Mouse (Mus musculus) liver, embryonic 15.5 days (tissue): ENCODE measurements around the gene Mtmr1. TPM values are rescaled to one million over a fixed set of nuclear protein-coding genes. Genes with fewer than 3 reads are reported as not detected.

Experiments
- ATAC-seq: fragments of 200-750 bp; cut with Nextera tagmentation; 2 replicates; pipeline ENCODE4 v1.8.0; 2017; ENCODE audit warnings: moderate number of reproducible peaks, mild to moderate bottlenecking, moderate library complexity; ENCODE audit not compliant: insufficient read depth
- H3K27ac ChIP-seq: fragments of 300-500 bp; sonication (generic); replicated peaks from 2 replicates; pipeline ENCODE4 v1.5.1; 2015; ENCODE audit warnings: mild to moderate bottlenecking, inconsistent platforms
- H3K27me3 ChIP-seq: fragments of 300-500 bp; sonication (generic); 2 replicates; pipeline ENCODE4 v1.6.1; 2015; ENCODE audit warnings: mild to moderate bottlenecking, inconsistent platforms
- H3K36me3 ChIP-seq: fragments of 300-500 bp; sonication (generic); replicated peaks from 2 replicates; pipeline ENCODE4 v1.6.1; 2015; ENCODE audit warnings: moderate library complexity, mild to moderate bottlenecking, inconsistent platforms
- H3K4me1 ChIP-seq: fragments of 300-500 bp; sonication (generic); replicated peaks from 2 replicates; pipeline ENCODE4 v1.6.1; 2015; ENCODE audit warnings: inconsistent platforms
- H3K4me2 ChIP-seq: fragments of 300-500 bp; sonication (generic); 2 replicates; pipeline ENCODE4 v1.6.1; 2015; ENCODE audit warnings: moderate library complexity, mild to moderate bottlenecking, inconsistent platforms
- H3K4me3 ChIP-seq: fragments of 300-500 bp; sonication (generic); replicated peaks from 2 replicates; pipeline ENCODE4 v1.5.1; 2015; ENCODE audit warnings: mild to moderate bottlenecking, inconsistent platforms
- H3K9ac ChIP-seq: fragments of 300-500 bp; sonication (generic); 2 replicates; pipeline ENCODE4 v1.6.1; 2015; ENCODE audit warnings: moderate library complexity, mild to moderate bottlenecking, inconsistent platforms
- H3K9me3 ChIP-seq: fragments of 300-500 bp; sonication (generic); replicated peaks from 2 replicates; pipeline ENCODE4 v1.6.1; 2016; ENCODE audit warnings: inconsistent platforms
- WGBS: fragments of 180-500 bp; shearing (Covaris S2); methylation state at CpG from one replicate; pipeline ENCODE4 v1.1.7; 2015; ENCODE audit warnings: mixed read lengths; ENCODE audit not compliant: insufficient replicate concordance; 5-methylcytosine and 5-hydroxymethylcytosine counted together
- polyA plus RNA-seq: library from polyadenylated mRNA; unstranded; fragments of >200 nt; fragmentation: Nextera tagmentation; extraction: Ambion mirVana; gene quantifications from 2 replicates; pipeline ENCODE4 v1.2.1, GENCODE M21; 2015

The Mtmr1 gene
- polyA plus RNA-seq, 1 experiment from 2014 or later: 4.8 TPM

DNA sequence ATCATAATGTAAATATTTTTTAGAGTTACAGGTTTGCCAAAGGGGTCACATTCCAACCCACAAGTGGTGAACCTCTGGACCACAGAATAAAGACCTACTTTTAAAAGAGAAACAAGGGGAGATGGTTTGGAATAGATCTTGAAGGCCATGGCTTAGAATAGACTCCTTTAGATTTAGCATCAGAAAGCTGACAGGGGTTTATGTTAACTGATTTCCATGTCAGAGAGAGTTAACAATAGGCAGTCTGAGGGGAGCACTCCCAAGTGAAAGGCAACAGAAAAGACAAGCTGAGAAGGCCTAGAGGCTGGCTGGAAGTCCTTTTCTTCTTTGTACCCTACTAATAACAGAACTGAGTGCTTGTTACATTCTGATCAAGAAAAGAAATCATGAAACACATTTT lies 41.7 kb downstream of the Mtmr1 start:
- no peak overlapping the region for H3K27ac ChIP-seq
- no peaks in the 10 kb centered on the region for H3K27me3 ChIP-seq
- H3K36me3 ChIP-seq: 0 out of 2 replicates have a peak, but pooled peaks cover 4% of the 10 kb centered on the region
- no peaks in the 10 kb centered on the region for H3K4me1 ChIP-seq
- no peaks in the 10 kb centered on the region for H3K9me3 ChIP-seq
- no peak overlapping the region for H3K4me3 ChIP-seq
- H3K9ac ChIP-seq: no peak overlapping the region
- no peak for ATAC-seq
- H3K4me2 ChIP-seq: no peak overlapping the region

DNA sequence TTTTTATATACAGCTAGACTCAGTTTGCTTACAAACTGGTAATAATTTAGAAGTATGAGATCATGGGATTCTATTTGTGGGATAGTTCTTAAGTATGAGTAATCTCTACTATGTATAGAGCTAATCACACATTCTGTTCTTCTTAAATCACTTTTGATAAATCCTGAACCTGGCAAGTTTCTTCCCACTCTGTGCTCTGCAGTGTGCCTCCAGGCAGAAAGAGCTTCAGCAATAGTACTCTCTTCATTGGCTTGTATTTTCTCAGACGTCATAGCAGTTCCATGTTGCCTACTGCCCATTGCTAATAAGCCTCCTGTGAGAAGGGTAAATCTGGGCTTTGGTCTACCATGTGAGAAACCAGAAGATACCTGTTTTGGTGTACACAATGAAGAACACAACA lies 43.8 kb downstream of the Mtmr1 start:
- no peaks in the 10 kb centered on the region for H3K27me3 ChIP-seq
- H3K4me2 ChIP-seq: no peak overlapping the region
- no peaks in the 10 kb centered on the region for H3K4me1 ChIP-seq
- ATAC-seq: no peak
- no peaks in the 10 kb centered on the region for H3K36me3 ChIP-seq
- no peaks in the 10 kb centered on the region for H3K9me3 ChIP-seq
- no peak overlapping the region for H3K4me3 ChIP-seq
- no peak overlapping the region for H3K27ac ChIP-seq
- H3K9ac ChIP-seq: no peak overlapping the region
- WGBS: 61% methylated on average over 1 of the region's 1 CpGs

DNA sequence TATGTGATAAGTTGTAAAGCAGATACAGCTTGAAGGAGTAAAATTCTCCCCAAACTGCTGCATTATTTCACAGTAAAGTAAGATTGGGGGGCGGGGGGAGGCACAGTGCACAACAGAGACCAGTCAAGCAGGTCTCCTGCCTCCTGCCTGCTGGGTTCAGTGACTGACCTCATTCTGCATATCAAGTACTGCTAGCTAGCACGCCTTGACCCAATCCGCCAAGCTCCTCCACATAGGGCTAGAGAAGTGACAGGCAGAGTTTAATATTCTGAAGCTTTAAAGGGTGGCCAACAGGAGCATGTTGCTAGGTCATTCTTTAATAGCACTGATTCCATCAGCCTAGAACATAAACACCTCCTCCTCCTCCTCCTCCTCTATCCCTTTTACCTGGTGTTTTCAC lies 48.2 kb downstream of the Mtmr1 start:
- WGBS: 74% methylated on average over 3 of the region's 3 CpGs
- H3K4me1 ChIP-seq: no peaks in the 10 kb centered on the region
- ATAC-seq: no peak

DNA sequence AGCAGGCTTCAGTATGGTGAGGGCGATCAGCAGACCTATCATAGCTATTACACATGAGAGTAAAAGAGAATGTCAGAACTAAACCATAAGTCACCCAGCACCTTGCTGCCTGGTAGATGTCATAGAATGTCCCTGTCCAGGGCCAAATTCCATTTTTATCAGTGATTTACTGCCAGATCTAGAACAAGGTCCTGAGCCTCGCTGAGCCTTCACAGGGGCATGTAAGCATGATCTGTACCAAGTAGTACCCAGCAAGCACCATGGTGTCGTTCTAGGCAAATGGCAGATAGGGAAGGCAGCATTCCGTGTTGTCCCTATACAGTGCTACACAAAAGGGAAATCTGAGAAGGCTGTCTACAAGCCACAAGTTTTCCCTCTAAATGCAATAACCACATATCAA lies 49.1 kb downstream of the Mtmr1 start:
- no peaks in the 10 kb centered on the region for H3K9me3 ChIP-seq
- H3K36me3 ChIP-seq: no peaks in the 10 kb centered on the region
- ATAC-seq: no peak
- no peak overlapping the region for H3K4me3 ChIP-seq
- H3K4me1 ChIP-seq: no peaks in the 10 kb centered on the region
- no peak overlapping the region for H3K9ac ChIP-seq
- no peak overlapping the region for H3K27ac ChIP-seq
- WGBS: 70% methylated on average over 4 of the region's 4 CpGs
- no peak overlapping the region for H3K4me2 ChIP-seq
- no peaks in the 10 kb centered on the region for H3K27me3 ChIP-seq

More for the DNA sequence above, 48.2 kb downstream of the Mtmr1 start:
- Histone ChIP-seq H3K9ac (no peak overlapping the region), H3K36me3 (no peaks in the 10 kb centered on the region), H3K27me3 (no peaks in the 10 kb centered on the region), H3K4me3 (no peak overlapping the region), H3K4me2 (no peak overlapping the region), H3K27ac (no peak overlapping the region), H3K9me3 (no peaks in the 10 kb centered on the region)

DNA sequence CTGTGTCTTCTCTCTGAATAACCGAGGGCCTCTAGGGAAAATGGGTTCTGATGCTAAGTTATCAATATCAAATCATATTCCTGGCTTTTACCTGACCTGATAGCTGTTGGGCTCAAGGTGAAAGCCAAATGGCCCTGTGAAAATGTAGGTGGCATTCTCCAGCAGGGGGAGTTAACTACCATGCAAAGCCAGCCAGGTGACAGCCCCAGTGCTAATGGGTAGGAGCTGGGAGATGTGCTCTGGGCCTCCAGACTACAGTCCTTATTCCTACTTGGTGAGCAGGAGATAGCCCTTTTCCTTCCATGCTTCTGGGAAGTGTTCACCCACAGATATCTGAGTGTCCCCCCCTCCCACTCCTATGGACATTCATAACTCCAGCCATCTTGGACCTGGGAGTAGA lies 60.3 kb downstream of the Mtmr1 start:
- Histone ChIP-seq H3K9ac (no peak overlapping the region), H3K27me3 (no peaks in the 10 kb centered on the region), H3K27ac (no peak overlapping the region), H3K9me3 (no peaks in the 10 kb centered on the region), H3K4me2 (no peak overlapping the region), H3K4me1 (peaks cover 10% of the 10 kb centered on the region), H3K4me3 (no peak overlapping the region), H3K36me3 (0 out of 2 replicates have a peak, but pooled peaks cover 3% of the 10 kb centered on the region)
- ATAC-seq: no peak
- 50% methylated on average over 1 of the region's 1 CpGs for WGBS

DNA sequence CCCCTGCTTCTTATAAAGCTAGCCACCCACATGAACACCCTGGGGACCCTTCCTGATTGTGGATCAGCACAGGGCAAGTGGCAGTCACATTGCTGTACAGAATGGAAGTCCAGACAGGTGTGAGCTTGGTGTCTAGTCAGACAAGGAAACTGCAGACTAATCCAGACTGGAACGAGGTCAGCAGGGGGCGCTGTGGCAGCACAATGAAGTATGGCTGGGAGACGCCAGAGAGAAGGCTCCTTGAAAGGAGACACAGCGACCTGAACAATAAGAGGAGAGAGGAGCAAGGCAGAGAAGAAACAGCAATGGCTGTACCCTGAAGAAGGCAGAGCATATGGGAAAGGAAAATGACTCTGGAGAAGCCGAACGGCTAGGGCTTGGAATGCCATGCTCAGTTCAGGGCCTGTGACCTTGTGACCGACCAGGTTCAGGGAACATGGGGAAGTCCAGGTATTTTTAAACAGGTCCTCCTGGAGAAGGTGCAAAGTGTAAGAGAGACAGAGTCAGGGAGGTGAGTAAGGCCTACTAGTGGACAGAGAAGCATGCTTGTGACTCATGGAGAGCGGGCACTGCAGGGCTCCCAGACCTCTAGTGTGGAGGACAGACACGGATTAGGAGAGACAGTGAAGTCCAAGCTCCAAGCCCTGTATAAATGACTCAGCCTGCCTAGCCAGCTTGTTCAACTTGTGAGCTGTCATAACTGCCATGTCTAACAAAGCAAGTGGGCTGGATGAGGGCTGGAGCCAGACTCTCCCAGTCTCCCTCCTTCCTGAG lies 61.4 kb downstream of the Mtmr1 start:
- Histone ChIP-seq H3K4me3 (no peak overlapping the region), H3K36me3 (0 out of 2 replicates have a peak, but pooled peaks cover 3% of the 10 kb centered on the region), H3K27ac (no peak overlapping the region), H3K9me3 (no peaks in the 10 kb centered on the region), H3K9ac (no peak overlapping the region), H3K4me1 (peaks cover 10% of the 10 kb centered on the region), H3K4me2 (no peak overlapping the region), H3K27me3 (no peaks in the 10 kb centered on the region)
- WGBS: 47% methylated on average over 9 of the region's 9 CpGs
- ATAC-seq: peak; percentile 22; the same call in 1 of the 2 replicates

DNA sequence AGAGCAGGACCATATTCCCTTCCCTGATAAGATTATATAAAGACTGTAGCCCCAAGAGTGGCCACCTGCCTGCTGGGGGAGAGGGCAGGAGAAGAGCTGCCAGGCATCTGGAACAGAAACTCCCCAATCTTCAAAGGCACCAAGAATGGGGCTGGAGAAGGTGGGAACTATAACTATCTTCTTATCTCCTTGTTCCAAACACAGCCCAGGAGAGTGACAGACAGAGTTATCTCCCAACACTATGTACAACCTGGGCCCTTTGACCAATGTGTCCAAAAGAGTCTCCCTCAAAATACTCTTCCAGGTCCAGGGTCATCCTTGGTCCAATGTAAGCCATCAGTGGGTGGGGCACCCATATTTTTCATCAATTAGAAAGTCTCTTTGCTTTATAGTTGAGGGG lies 62.9 kb downstream of the Mtmr1 start:
- ATAC-seq: peak; percentile 18
- no peaks in the 10 kb centered on the region for H3K27me3 ChIP-seq
- no peak overlapping the region for H3K27ac ChIP-seq
- no peak overlapping the region for H3K9ac ChIP-seq
- H3K4me1 ChIP-seq: peaks cover 13% of the 10 kb centered on the region
- no peaks in the 10 kb centered on the region for H3K9me3 ChIP-seq
- H3K36me3 ChIP-seq: no peaks in the 10 kb centered on the region
- H3K4me2 ChIP-seq: no peak overlapping the region
- H3K4me3 ChIP-seq: no peak overlapping the region

DNA sequence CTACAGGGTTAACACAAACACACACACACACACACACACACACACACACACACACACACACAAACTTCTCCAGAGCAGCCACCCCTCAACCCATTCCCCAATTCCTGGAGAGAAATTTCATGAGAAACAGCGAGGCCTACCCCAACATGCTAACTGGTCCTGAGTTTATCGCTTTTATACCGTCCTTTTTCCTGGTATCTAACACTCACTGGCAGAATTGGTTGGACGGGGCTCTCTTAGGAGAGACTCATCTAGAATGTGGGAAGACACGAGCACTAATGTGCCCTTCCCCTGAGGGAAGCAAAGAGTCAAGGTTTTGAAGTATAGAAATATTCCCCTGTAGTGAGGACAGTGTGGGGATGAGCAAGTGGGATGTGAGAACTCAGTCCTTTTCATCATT lies 66.3 kb downstream of the Mtmr1 start:
- ATAC-seq: no peak
- H3K27me3 ChIP-seq: no peaks in the 10 kb centered on the region
- no peak overlapping the region for H3K4me3 ChIP-seq
- H3K4me1 ChIP-seq: peaks cover 12% of the 10 kb centered on the region
- no peak overlapping the region for H3K4me2 ChIP-seq
- no peaks in the 10 kb centered on the region for H3K9me3 ChIP-seq
- no peaks in the 10 kb centered on the region for H3K36me3 ChIP-seq
- H3K9ac ChIP-seq: no peak overlapping the region
- H3K27ac ChIP-seq: no peak overlapping the region
- 63% methylated on average over 5 of the region's 5 CpGs for WGBS

DNA sequence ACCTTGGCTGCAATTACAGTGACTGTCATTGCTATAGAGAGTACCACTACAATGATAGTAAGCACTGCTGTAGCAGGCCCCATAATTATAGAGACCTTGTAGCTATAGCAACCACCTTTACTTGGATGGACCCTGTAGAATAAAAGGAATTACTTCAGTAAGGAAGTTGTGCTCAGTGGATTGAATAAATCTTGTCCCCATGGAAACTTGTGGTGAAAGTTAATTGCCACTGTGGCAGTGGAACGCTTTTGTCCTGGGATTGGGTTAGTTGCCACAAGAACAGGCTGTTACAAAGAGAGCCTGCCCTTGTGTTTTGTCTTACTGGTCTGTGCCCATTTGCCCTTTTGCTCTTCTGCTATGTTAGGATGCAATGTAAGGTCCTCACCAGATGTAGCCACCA lies 69.9 kb downstream of the Mtmr1 start:
- Histone ChIP-seq H3K4me3 (no peak overlapping the region), H3K4me2 (no peak overlapping the region), H3K9ac (no peak overlapping the region), H3K27ac (no peak overlapping the region), H3K4me1 (0 out of 2 replicates have a peak, but pooled peaks cover 2% of the 10 kb centered on the region), H3K27me3 (no peaks in the 10 kb centered on the region), H3K9me3 (no peaks in the 10 kb centered on the region), H3K36me3 (no peaks in the 10 kb centered on the region)
- no peak for ATAC-seq
- WGBS: 88% methylated on average over 1 of the region's 1 CpGs

DNA sequence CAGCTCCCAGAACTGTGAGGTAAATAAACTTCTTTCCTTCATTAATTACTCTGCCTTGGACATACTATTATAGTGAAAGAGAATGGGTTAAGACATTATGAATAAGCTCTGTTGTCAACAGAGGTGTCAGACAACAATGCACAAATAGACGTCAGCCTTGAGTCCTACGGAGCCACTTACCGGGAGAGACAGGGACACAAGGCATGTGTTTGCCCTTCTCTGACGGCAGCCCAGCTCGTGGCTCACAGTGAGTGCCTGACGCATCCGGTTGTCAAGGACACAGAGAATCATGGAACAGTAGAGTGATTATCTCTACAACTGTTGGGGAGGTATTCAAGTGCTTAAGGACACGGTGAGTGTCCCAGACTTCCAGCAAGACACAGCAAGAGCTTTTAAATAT lies 70.3 kb downstream of the Mtmr1 start:
- Histone ChIP-seq H3K9me3 (no peaks in the 10 kb centered on the region), H3K4me2 (no peak overlapping the region), H3K4me3 (no peak overlapping the region), H3K27ac (no peak overlapping the region), H3K4me1 (0 out of 2 replicates have a peak, but pooled peaks cover 2% of the 10 kb centered on the region), H3K9ac (no peak overlapping the region), H3K27me3 (no peaks in the 10 kb centered on the region), H3K36me3 (no peaks in the 10 kb centered on the region)
- 77% methylated on average over 8 of the region's 8 CpGs for WGBS
- no peak for ATAC-seq

DNA sequence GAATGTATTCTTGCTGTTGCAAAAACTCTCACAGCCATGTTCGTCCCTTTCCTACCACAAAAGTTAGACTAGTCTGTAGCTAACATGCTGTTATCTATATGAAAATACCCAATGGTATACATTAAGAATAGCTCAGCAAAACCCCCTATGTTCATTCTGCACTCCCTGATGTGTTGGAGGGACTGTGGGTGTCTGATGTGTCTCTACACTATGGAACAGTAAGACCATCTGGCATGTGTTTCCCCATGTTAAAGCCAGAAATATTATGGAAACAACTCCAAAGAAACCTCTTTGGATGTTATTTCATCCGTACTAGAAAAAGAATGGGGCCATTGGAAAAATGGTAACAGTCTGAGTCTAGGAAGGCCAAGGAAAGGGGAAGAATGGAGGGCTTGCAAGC lies 71.0 kb downstream of the Mtmr1 start:
- 0 out of 2 replicates have a peak, but pooled peaks cover 2% of the 10 kb centered on the region for H3K4me1 ChIP-seq
- H3K9ac ChIP-seq: no peak overlapping the region
- no peak overlapping the region for H3K27ac ChIP-seq
- no peak overlapping the region for H3K4me3 ChIP-seq
- H3K27me3 ChIP-seq: no peaks in the 10 kb centered on the region
- peaks cover 3% of the 10 kb centered on the region; the same call in 1 of the 2 replicates for H3K36me3 ChIP-seq
- no peak for ATAC-seq
- H3K9me3 ChIP-seq: no peaks in the 10 kb centered on the region
- WGBS: 70% methylated on average over 2 of the region's 2 CpGs
- no peak overlapping the region for H3K4me2 ChIP-seq

DNA sequence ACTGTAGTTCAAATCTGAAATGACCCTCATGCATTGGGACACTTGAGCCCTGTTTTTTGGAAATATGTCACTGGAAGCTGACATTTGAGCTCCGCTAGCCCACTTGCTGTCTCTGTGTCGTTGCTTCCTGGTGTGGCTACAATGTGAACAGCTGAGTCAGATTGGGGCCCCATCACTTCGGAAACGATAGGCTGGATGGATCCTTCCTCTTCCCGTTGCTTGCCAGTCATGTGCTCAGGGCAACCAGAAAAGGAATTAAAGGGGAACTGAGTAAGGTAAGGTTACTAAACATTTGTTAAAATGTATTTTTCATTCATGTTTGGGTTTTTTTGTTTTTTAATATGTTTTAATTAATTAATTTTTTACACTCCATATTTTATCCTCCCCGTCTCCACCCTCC lies 74.9 kb downstream of the Mtmr1 start:
- WGBS: 66% methylated on average over 6 of the region's 6 CpGs
- Histone ChIP-seq H3K27me3 (no peaks in the 10 kb centered on the region), H3K9me3 (no peaks in the 10 kb centered on the region), H3K9ac (no peak overlapping the region), H3K27ac (no peak overlapping the region), H3K36me3 (peaks cover 8% of the 10 kb centered on the region; the same call in 1 of the 2 replicates), H3K4me2 (no peak overlapping the region), H3K4me3 (no peak overlapping the region), H3K4me1 (no peaks in the 10 kb centered on the region)
- ATAC-seq: no peak
